Mouse (Mus musculus) adrenal gland, adult (tissue): Measurements from ENCODE around the gene Efna5.

Source experiments
- DNase-seq, 2 experiments: peaks; one replicate each; pipeline ENCODE4 v3.0.0; 2022 to 2023; ENCODE audit warnings: low spot score in 1 of 2; ENCODE audit not compliant: inconsistent age in 2 of 2

Gene Efna5

DNA sequence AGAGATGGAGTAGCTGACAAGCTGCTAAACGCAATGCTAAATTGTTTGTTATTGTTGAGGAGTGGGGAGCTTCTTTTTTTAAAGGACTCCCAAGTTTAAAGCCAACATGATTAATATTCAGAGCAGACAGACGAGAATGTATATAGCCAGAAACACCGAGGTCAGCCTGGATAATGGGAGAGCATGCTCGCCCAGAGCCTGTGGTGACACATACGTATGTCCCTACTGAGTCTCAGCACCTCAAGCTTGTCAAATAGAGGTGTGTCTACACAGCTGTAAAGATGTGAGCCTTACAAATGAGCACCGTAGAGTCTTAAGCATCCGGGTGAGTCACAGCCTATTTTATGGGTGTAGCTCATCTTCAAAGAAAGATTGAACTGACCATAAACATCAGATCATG lies 318.7 kb downstream of the Efna5 start:
- DNase-seq = no peak

DNA sequence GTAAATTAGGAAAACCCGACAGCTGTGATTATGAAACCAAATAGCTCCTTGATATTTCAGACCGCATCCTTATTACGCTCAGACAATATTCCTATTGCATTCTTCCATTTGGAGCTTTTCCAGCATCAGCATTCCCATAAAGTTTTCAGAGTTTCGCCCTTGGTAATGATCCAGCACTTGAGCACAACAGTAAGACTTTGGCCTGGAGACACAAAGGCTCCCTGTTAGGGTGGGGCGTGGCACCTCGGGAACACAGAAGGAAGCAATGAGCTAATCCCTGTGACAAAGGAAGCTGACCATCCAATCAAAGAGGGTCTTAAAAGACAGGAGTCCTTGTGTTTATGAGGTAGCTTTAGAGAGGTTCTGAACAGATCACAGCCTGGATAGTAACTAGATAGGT lies 323.9 kb downstream of the Efna5 start:
- no peak for DNase-seq
